Mouse (Mus musculus) heart, embryonic 13.5 days (tissue): ENCODE results near the gene Fbxw7. TPM values are rescaled to one million over a fixed set of nuclear protein-coding genes. Genes with fewer than 3 reads are reported as not detected.

ENCODE experiments used
- ATAC-seq: fragments of 200-750 bp; cut with Nextera tagmentation; 2 replicates; pipeline ENCODE4 v1.8.0; 2017; ENCODE audit warnings: moderate TSS enrichment; ENCODE audit not compliant: insufficient number of reproducible peaks, low FRiP score, low TSS enrichment; ENCODE audit errors: extremely low read depth
- H3K27ac ChIP-seq: fragments of 300-500 bp; sonication (generic); replicated peaks from 2 replicates; pipeline ENCODE4 v1.5.1; 2015; ENCODE audit warnings: moderate library complexity, mild to moderate bottlenecking, inconsistent platforms
- H3K27me3 ChIP-seq: fragments of 300-500 bp; sonication (generic); replicated peaks from 2 replicates; pipeline ENCODE4 v1.6.1; 2015; ENCODE audit warnings: mild to moderate bottlenecking, inconsistent platforms
- H3K36me3 ChIP-seq: fragments of 300-500 bp; sonication (generic); 2 replicates; pipeline ENCODE4 v1.6.1; 2015; ENCODE audit warnings: mild to moderate bottlenecking, inconsistent platforms
- H3K4me1 ChIP-seq: fragments of 300-500 bp; sonication (generic); 2 replicates; pipeline ENCODE4 v1.6.1; 2015; ENCODE audit warnings: inconsistent platforms
- H3K4me2 ChIP-seq: fragments of 300-500 bp; sonication (generic); 2 replicates; pipeline ENCODE4 v1.6.1; 2015; ENCODE audit warnings: inconsistent platforms, mild to moderate bottlenecking, moderate library complexity
- H3K4me3 ChIP-seq: fragments of 300-500 bp; sonication (generic); 2 replicates; pipeline ENCODE4 v1.5.1; 2015; ENCODE audit warnings: moderate library complexity, mild to moderate bottlenecking, inconsistent platforms
- H3K9ac ChIP-seq: fragments of 300-500 bp; sonication (generic); 2 replicates; pipeline ENCODE4 v1.6.1; 2015; ENCODE audit warnings: inconsistent platforms, mild to moderate bottlenecking, moderate library complexity
- H3K9me3 ChIP-seq: fragments of 300-500 bp; sonication (generic); 2 replicates; pipeline ENCODE4 v1.6.1; 2016; ENCODE audit warnings: inconsistent platforms
- WGBS: fragments of 180-500 bp; shearing (Covaris S2); methylation state at CpG from one replicate; pipeline ENCODE4 v1.1.7; 2015; ENCODE audit warnings: mixed read lengths; 5-methylcytosine and 5-hydroxymethylcytosine counted together
- polyA plus RNA-seq: library from polyadenylated mRNA; unstranded; fragments of >200 nt; fragmentation: Nextera tagmentation; extraction: Ambion mirVana; gene quantifications from 2 replicates; pipeline ENCODE4 v1.2.1, GENCODE M21; 2015

Fbxw7 gene
- polyA plus RNA-seq, 1 experiment from 2014 or later: 6.4 TPM

DNA sequence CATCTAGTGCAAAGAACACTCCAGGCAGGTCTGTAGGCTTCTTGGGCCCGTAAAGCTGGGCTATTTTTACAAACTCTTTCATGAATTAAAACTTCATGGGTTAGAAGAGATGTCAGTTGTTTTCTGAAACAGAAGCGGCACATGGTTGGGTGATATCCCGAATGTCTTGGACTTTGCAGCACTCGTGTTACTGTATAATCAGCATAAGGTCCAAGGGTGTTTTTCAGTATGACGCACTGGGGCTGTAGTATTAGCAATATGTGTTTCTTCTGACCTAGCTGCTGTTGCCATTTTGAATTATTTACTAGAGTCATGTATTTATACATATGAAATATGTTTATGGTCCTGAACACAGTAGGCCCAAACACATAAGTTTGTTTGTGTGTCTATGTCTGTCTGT, 111.1 kb downstream of the Fbxw7 start:
- peak overlapping the region; percentile 29 for H3K4me3 ChIP-seq
- 69% methylated on average over 5 of the region's 5 CpGs for WGBS
- no peaks in the 10 kb centered on the region for H3K9me3 ChIP-seq
- no peak for ATAC-seq
- no peaks in the 10 kb centered on the region for H3K27me3 ChIP-seq
- peak overlapping the region; percentile 67 for H3K27ac ChIP-seq
- H3K4me1 ChIP-seq: peaks cover 45% of the 10 kb centered on the region
- H3K4me2 ChIP-seq: peak overlapping the region; percentile 51
- peak overlapping the region; percentile 61; the same call in 1 of the 2 replicates for H3K9ac ChIP-seq
- no peaks in the 10 kb centered on the region for H3K36me3 ChIP-seq

DNA sequence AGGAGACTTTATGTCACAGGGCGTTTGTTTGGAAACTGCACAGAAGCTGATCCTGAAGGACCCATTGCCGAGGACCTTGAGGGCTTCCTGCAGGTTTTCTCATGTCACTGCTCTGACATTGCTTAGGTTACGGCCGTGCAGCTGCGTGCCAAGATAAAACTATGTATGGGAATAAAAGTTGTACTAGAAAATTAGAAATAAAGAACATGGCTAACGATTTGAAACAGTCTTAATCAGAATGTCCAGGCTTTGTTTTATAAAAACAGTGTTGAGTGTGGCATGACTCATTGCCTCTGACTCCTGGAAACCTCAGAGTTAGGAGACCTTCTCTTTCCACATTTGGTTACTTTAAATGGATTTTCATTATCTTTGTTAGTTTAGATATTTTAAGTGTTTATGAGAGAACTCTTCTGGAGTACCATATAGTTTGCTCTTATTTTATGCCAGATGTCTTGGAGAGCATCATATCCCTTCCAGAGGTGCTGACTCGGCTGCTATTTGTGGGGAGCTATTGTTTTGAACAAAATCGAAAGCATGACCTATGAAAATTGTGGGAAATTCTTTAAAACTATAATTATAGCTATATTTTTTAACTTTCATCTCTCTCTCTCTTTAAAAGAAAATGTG, 112.2 kb downstream of the Fbxw7 start:
- Histone ChIP-seq H3K9me3 (no peaks in the 10 kb centered on the region), H3K36me3 (no peaks in the 10 kb centered on the region), H3K27ac (no peak overlapping the region), H3K4me1 (peaks cover 43% of the 10 kb centered on the region), H3K4me2 (peak overlapping the region; percentile 32; the same call in 1 of the 2 replicates), H3K9ac (no peak overlapping the region), H3K27me3 (no peaks in the 10 kb centered on the region), H3K4me3 (no peak overlapping the region)
- ATAC-seq: no peak
- 66% methylated on average over 8 of the region's 8 CpGs for WGBS

DNA sequence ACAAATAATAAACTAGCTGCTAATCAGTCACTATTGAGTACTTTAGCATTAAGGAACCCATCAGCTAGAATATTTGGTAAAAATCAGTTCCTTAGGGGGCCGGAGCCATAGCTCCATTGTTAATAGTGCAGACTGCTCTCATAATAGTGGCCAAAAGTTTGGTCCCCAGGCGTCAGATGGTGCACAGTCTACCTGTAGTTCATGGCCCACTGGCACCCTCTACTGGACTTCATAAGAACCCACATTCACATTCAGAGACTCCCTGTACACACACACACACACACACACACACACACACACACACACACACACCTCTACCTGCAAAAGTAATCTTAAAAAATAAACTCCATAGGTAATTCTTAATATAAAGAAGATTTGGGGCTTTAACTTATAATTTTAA, 112.8 kb downstream of the Fbxw7 start:
- H3K4me2 ChIP-seq: no peak overlapping the region
- no peak overlapping the region for H3K4me3 ChIP-seq
- no peak overlapping the region for H3K9ac ChIP-seq
- ATAC-seq: no peak
- peaks cover 40% of the 10 kb centered on the region for H3K4me1 ChIP-seq
- H3K27ac ChIP-seq: no peak overlapping the region
- 90% methylated on average over 2 of the region's 2 CpGs for WGBS
- no peaks in the 10 kb centered on the region for H3K27me3 ChIP-seq
- no peaks in the 10 kb centered on the region for H3K36me3 ChIP-seq
- no peaks in the 10 kb centered on the region for H3K9me3 ChIP-seq

DNA sequence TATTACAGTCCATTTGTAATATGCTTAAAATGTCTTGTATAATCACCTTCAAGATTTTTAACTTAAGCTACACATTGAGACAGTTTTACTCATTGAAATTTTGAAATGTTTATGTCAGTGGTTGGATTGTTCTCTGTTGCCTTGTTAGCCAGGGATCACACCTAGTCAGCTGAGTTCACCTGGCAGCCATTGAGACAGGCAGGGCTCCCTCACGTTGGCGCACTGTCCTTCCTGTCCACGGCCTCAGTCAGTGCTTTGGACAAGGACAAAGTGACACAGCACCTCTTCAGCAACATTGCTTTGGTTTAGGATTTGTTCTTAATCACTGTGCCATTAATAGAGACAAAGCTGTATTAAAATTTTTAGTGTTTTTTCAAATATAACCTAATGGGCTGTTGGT, 114.1 kb downstream of the Fbxw7 start:
- Histone ChIP-seq H3K27me3 (no peaks in the 10 kb centered on the region), H3K27ac (no peak overlapping the region), H3K9ac (no peak overlapping the region), H3K4me1 (peaks cover 28% of the 10 kb centered on the region), H3K36me3 (no peaks in the 10 kb centered on the region), H3K9me3 (no peaks in the 10 kb centered on the region), H3K4me2 (no peak overlapping the region), H3K4me3 (no peak overlapping the region)
- 79% methylated on average over 3 of the region's 3 CpGs for WGBS
- ATAC-seq: no peak

DNA sequence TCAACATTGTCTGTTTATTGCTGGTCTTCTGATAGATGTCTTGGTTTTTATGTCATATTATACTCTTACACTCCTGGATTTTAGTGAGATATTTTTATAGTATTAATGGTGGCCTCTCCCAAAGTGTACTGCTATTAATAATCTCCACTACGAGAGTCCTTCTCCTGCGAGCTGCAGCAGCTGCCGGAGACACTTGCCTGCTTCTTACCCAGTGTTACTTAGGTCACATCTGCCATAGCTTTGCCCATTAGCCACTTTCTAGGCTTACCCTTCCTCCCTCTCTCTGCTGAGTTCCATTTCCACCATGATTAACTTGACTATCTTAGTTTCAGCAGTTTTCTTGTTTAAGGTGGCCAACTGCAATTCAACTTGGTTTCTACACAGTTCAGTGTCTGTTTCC, 115.6 kb downstream of the Fbxw7 start:
- no peak overlapping the region for H3K9ac ChIP-seq
- no peaks in the 10 kb centered on the region for H3K27me3 ChIP-seq
- no peak overlapping the region for H3K27ac ChIP-seq
- no peaks in the 10 kb centered on the region for H3K9me3 ChIP-seq
- H3K4me2 ChIP-seq: no peak overlapping the region
- H3K36me3 ChIP-seq: no peaks in the 10 kb centered on the region
- WGBS: 50% methylated on average over 3 of the region's 3 CpGs
- H3K4me3 ChIP-seq: no peak overlapping the region
- peaks cover 15% of the 10 kb centered on the region; the same call in 1 of the 2 replicates for H3K4me1 ChIP-seq
- ATAC-seq: no peak

DNA sequence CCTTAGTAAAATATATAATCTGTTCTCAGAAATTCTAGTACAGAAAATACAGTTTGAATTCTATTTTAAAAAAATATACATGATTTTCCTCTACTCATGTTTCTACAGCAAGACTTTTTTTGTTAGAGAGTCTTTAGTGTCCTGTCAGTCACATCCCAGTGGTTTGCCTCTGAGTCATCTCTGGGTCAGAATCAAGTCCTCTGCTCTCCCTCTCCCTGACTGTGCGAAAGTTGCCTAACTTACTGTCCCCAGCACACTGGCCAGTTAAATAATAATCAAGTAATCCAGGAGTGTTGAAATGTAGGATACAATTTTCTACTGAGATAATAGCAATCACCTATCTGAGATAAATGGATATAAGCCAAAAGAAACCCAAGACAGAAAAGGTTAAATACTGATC, 120.7 kb downstream of the Fbxw7 start:
- no peaks in the 10 kb centered on the region for H3K9me3 ChIP-seq
- no peaks in the 10 kb centered on the region for H3K36me3 ChIP-seq
- peaks cover 13% of the 10 kb centered on the region for H3K4me1 ChIP-seq
- ATAC-seq: no peak
- no peak overlapping the region for H3K4me2 ChIP-seq
- H3K27ac ChIP-seq: no peak overlapping the region
- no peak overlapping the region for H3K9ac ChIP-seq
- no peaks in the 10 kb centered on the region for H3K27me3 ChIP-seq
- 71% methylated on average over 1 of the region's 1 CpGs for WGBS
- H3K4me3 ChIP-seq: no peak overlapping the region

DNA sequence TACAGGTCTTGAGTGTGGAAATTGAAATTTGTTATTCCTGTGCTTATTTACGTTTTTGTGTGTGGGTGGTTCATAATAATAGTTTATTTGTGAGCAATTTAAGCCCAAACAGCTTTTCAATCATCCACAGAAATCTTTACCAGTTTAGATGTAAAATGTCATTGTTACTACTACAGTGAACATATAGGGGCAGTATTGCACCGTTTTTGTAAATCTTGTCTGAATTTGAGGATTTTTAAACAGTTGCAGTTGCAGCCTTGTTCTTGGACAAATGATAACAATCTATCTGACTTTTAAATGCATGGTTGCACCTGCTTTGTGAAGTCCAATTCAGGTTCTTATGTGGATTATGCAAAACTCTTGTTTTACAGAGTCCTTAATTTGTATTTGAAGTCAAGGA, 121.2 kb downstream of the Fbxw7 start:
- Histone ChIP-seq H3K4me2 (no peak overlapping the region), H3K27ac (no peak overlapping the region), H3K9ac (no peak overlapping the region), H3K36me3 (no peaks in the 10 kb centered on the region), H3K4me1 (peaks cover 9% of the 10 kb centered on the region), H3K9me3 (no peaks in the 10 kb centered on the region), H3K27me3 (no peaks in the 10 kb centered on the region), H3K4me3 (no peak overlapping the region)
- WGBS: 56% methylated on average over 2 of the region's 2 CpGs
- ATAC-seq: no peak

DNA sequence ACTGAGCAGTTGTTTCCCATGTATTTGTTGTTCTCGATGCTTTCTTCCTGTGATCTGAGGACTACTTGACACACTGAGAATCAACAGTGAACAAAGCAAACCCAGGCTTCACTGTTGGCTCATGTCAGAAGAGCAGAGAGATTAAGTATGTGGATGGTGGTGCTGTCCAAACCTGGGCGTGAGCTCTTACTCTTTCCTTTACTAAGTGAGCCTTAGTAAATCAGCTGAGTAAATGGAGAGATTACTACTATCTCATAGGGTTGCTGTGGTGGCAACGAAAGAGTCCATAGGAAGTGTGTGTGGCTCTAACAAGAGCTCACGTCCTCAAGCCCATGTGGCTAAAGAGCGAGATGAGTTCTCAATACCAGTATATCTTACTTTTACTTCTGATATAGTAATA, 121.9 kb downstream of the Fbxw7 start:
- Histone ChIP-seq H3K4me3 (no peak overlapping the region), H3K9ac (no peak overlapping the region), H3K4me1 (peaks cover 9% of the 10 kb centered on the region), H3K27me3 (no peaks in the 10 kb centered on the region), H3K4me2 (no peak overlapping the region), H3K9me3 (no peaks in the 10 kb centered on the region), H3K36me3 (no peaks in the 10 kb centered on the region), H3K27ac (no peak overlapping the region)
- 70% methylated on average over 5 of the region's 5 CpGs for WGBS
- ATAC-seq: no peak

DNA sequence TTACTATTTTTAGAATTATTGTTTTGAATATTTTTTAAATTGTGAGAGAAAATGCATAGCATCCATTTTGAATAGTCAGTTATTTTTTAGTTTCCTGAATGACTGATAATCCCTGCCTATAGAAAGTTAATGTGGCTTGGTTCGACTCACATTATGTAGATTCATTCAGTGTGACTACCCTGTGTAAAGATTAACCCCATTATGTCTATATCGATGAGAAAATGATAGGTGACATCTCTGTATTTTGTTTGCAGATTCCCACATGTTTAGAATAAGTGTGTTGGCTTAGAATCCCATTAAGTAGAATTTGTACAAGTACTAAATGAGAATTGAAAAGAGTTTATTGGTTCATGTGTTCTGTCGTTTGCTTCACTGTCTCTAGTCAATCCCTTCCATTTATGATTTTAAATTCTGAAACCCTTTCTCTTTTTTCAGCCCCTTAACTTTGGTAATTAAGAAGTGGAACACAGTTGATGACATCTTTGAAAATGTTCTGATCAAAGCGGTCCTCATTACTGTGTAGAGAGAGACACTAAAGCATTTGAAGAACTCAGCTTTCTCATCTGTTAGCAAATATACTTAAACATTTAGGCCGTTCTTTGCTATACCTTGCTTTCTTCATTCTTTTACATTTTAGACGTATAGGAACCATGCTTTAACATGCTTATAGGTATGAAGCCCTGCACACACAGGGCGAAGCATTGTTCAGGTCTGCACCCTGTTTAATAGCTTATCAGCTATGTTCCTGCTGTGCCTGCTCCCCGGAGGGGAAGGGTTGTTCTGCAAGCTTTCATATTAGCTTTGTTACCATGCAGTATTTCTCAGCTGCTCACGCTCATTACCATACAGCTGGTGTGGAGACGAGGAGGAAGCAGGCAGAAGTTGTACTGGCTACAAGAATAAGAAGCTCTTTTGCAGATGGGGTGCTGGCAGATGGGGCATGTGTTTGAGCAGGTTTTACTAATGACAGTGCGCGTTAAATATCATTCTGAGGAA, 122.6 kb downstream of the Fbxw7 start:
- no peaks in the 10 kb centered on the region for H3K36me3 ChIP-seq
- no peak overlapping the region for H3K27ac ChIP-seq
- ATAC-seq: no peak
- no peak overlapping the region for H3K4me3 ChIP-seq
- no peak overlapping the region for H3K9ac ChIP-seq
- 70% methylated on average over 12 of the region's 12 CpGs for WGBS
- H3K9me3 ChIP-seq: no peaks in the 10 kb centered on the region
- no peak overlapping the region for H3K4me2 ChIP-seq
- H3K4me1 ChIP-seq: peaks cover 9% of the 10 kb centered on the region
- no peaks in the 10 kb centered on the region for H3K27me3 ChIP-seq

DNA sequence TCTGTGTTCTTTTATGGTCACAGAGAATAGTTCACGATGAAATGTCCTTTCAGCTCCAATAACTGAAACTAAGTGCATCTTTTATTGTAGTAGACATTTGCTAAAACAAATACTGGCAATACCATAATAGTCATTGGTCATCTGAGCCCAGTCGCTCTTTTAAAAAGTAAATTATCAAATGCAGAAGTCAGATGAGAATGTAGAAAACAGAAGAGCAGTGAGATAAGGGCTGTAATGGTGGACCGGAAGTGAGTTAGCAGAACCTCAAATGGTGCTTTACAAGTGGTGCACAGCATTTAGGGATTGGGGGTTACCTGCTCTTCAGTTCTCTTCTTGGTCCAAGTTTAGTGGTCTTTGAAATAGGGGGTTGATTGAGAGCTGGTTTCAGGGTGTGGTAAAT, 129.9 kb downstream of the Fbxw7 start:
- no peaks in the 10 kb centered on the region for H3K27me3 ChIP-seq
- peaks cover 9% of the 10 kb centered on the region; the same call in 1 of the 2 replicates for H3K4me1 ChIP-seq
- H3K36me3 ChIP-seq: no peaks in the 10 kb centered on the region
- no peak overlapping the region for H3K9ac ChIP-seq
- WGBS: 83% methylated on average over 3 of the region's 3 CpGs
- H3K27ac ChIP-seq: no peak overlapping the region
- H3K4me2 ChIP-seq: no peak overlapping the region
- no peak for ATAC-seq
- no peak overlapping the region for H3K4me3 ChIP-seq
- no peaks in the 10 kb centered on the region for H3K9me3 ChIP-seq

DNA sequence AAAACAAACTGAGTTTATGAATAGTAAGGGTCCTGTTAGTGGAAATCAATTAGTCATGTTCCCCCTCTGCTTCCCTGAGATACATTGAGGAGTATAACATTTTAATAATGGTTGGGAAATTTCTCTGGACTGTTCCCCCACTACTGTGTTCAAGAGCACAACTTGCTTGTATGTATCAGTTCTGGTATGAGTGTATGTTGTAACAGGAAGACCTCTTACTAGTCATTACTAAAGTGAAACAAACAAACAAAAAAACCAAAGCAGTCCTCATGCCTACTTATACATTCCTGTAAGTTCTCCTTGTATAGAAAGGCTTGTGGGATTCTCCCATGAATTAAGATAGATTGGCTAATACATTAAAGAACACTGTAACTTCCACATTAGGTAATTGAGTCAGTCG, 131.3 kb downstream of the Fbxw7 start:
- Histone ChIP-seq H3K4me3 (no peak overlapping the region), H3K36me3 (no peaks in the 10 kb centered on the region), H3K9me3 (no peaks in the 10 kb centered on the region), H3K27ac (no peak overlapping the region), H3K4me2 (no peak overlapping the region), H3K9ac (no peak overlapping the region), H3K4me1 (peaks cover 12% of the 10 kb centered on the region), H3K27me3 (no peaks in the 10 kb centered on the region)
- WGBS: 83% methylated on average over 1 of the region's 1 CpGs
- no peak for ATAC-seq
